Mouse (Mus musculus): ENCODE measurements at regions not wholly inside any gene's neighbourhood (a gene's known extent, or its start where the extent isn't known, plus 50 kb on each side); places are given as distances from the start of the nearest gene placed in this dataset.

GRCm38 (mm10) chr2:8115891-8116290 is 606.5 kb upstream of the Celf2 start:
- no peak for DNase-seq

GRCm38 (mm10) chr2:8112361-8113073 is 603.2 kb upstream of the Celf2 start:
- DNase-seq: no peak

- DNase-seq: peak; percentile 66 to 68
Measured at GRCm38 (mm10) chr2:8094157-8094556, 584.8 kb upstream of the Celf2 start.

- DNase-seq: no peak
Measured at GRCm38 (mm10) chr2:8067901-8068300, 558.5 kb upstream of the Celf2 start.

GRCm38 (mm10) chr2:8061687-8062086 is 552.3 kb upstream of the Celf2 start:
- no peak for DNase-seq

- no peak for DNase-seq
Measured at GRCm38 (mm10) chr2:8029212-8029611, 519.8 kb upstream of the Celf2 start.

- no peak for DNase-seq
Measured at GRCm38 (mm10) chr2:8027571-8027970, 518.2 kb upstream of the Celf2 start.

GRCm38 (mm10) chr2:8026648-8027047 is 517.3 kb upstream of the Celf2 start:
- no peak for DNase-seq

GRCm38 (mm10) chr2:8022651-8023050 is 513.3 kb upstream of the Celf2 start:
- no peak for DNase-seq

GRCm38 (mm10) chr2:8022043-8022442 is 512.7 kb upstream of the Celf2 start:
- DNase-seq: no peak

GRCm38 (mm10) chr2:8012826-8013225 is 503.5 kb upstream of the Celf2 start:
- DNase-seq: no peak

GRCm38 (mm10) chr2:7999444-7999843 is 490.1 kb upstream of the Celf2 start:
- no peak for DNase-seq

- no peak for DNase-seq
Measured at GRCm38 (mm10) chr2:7974471-7974870, 465.1 kb upstream of the Celf2 start.

GRCm38 (mm10) chr2:7963456-7963855 is 454.1 kb upstream of the Celf2 start:
- no peak for DNase-seq

- no peak for DNase-seq
Measured at GRCm38 (mm10) chr2:7954210-7954609, 444.8 kb upstream of the Celf2 start.

- DNase-seq: no peak
Measured at GRCm38 (mm10) chr2:7952846-7953245, 443.5 kb upstream of the Celf2 start.

GRCm38 (mm10) chr2:7944946-7945345 is 435.6 kb upstream of the Celf2 start:
- DNase-seq: no peak

- no peak for DNase-seq
Measured at GRCm38 (mm10) chr2:7933617-7934016, 424.3 kb upstream of the Celf2 start.

GRCm38 (mm10) chr2:7906271-7906670 is 396.9 kb upstream of the Celf2 start:
- DNase-seq: no peak

GRCm38 (mm10) chr2:7893787-7894186 is 384.4 kb upstream of the Celf2 start:
- DNase-seq: no peak
